Mouse (Mus musculus): ENCODE results near the gene Gm11042.

The Gm11042 gene

GRCm38 (mm10) chr12:74316344-74316973, at the start of gene Gm11042:
Gene Gm11042, minus strand, starts transcription at chr12:74316394.
- peak; percentile 50 to 63 for DNase-seq

GRCm38 (mm10) chr12:74364477-74364876, 48.3 kb upstream of the Gm11042 start:
- no peak for DNase-seq

GRCm38 (mm10) chr12:74363076-74363475, 46.9 kb upstream of the Gm11042 start:
- no peak for DNase-seq

- no peak for DNase-seq
Measured at GRCm38 (mm10) chr12:74362453-74362852, 46.3 kb upstream of the Gm11042 start.

GRCm38 (mm10) chr12:74359791-74360190, 43.6 kb upstream of the Gm11042 start:
- DNase-seq: no peak

- no peak for DNase-seq
Measured at GRCm38 (mm10) chr12:74357806-74358205, 41.6 kb upstream of the Gm11042 start.

- DNase-seq: no peak
Measured at GRCm38 (mm10) chr12:74342720-74343119, 26.5 kb upstream of the Gm11042 start.

- DNase-seq: no peak
Measured at GRCm38 (mm10) chr12:74340070-74340469, 23.9 kb upstream of the Gm11042 start.

- no peak for DNase-seq
Measured at GRCm38 (mm10) chr12:74333706-74334105, 17.5 kb upstream of the Gm11042 start.

- peak; percentile 91 to 94 for DNase-seq
Measured at GRCm38 (mm10) chr12:74333016-74333415, 16.8 kb upstream of the Gm11042 start.

GRCm38 (mm10) chr12:74329759-74330158, 13.6 kb upstream of the Gm11042 start:
- DNase-seq: peak; percentile 29 to 44

- DNase-seq: no peak
Measured at GRCm38 (mm10) chr12:74326644-74327043, 10.4 kb upstream of the Gm11042 start.

- no peak for DNase-seq
Measured at GRCm38 (mm10) chr12:74321981-74322380, 5.8 kb upstream of the Gm11042 start.

- DNase-seq: peak; percentile 86 to 90
Measured at GRCm38 (mm10) chr12:74320318-74320717, 4.1 kb upstream of the Gm11042 start.

- peak; percentile 91 to 92 for DNase-seq
Measured at GRCm38 (mm10) chr12:74316989-74317759, 980 bp upstream of the Gm11042 start.

GRCm38 (mm10) chr12:74315221-74315620, 973 bp downstream of the Gm11042 start:
- peak; percentile 27 to 33 for DNase-seq

- no peak for DNase-seq
Measured at GRCm38 (mm10) chr12:74312611-74313010, 3.6 kb downstream of the Gm11042 start.

GRCm38 (mm10) chr12:74303418-74304294, 12.5 kb downstream of the Gm11042 start:
- peak in 1 of 2 experiments; percentile 35 for DNase-seq

GRCm38 (mm10) chr12:74301559-74301958, 14.6 kb downstream of the Gm11042 start:
- DNase-seq: no peak

GRCm38 (mm10) chr12:74296374-74296773, 19.8 kb downstream of the Gm11042 start:
- peak in 1 of 2 experiments; percentile 13 for DNase-seq

- peak; percentile 69 to 79 for DNase-seq
Measured at GRCm38 (mm10) chr12:74293624-74294023, 22.6 kb downstream of the Gm11042 start.

- DNase-seq: no peak
Measured at GRCm38 (mm10) chr12:74290983-74291382, 25.2 kb downstream of the Gm11042 start.

- DNase-seq: peak; percentile 88 to 89
Measured at GRCm38 (mm10) chr12:74284685-74285054, 31.5 kb downstream of the Gm11042 start.
